Mouse (Mus musculus) small intestine, adult 2 months (tissue): ENCODE measurements around the gene Large1.

Experiments used
- CTCF ChIP-seq: fragments of 200-500 bp; IDR thresholded peaks from 2 replicates; pipeline ENCODE4 v1.5.1; 2012; ENCODE audit warnings: low read depth, mild to moderate bottlenecking, control low read depth, inconsistent platforms, low read length, moderate library complexity, mixed read lengths; ENCODE audit not compliant: insufficient replicate concordance, insufficient read length; ENCODE audit errors: extremely low read depth
- POLR2A ChIP-seq: fragments of 200-500 bp; IDR thresholded peaks from 2 replicates; pipeline ENCODE4 v1.6.1; 2012; ENCODE audit warnings: low read depth, mild to moderate bottlenecking, control low read depth, inconsistent platforms, low read length, moderate library complexity

GRCm38 (mm10) chr8:73219178-73219811 is 134.0 kb downstream of the Large1 start:
- TF ChIP-seq POLR2A (no peak), CTCF (no peak)
